Mouse (Mus musculus): ENCODE measurements around the gene Slc7a5.

Gene Slc7a5

GRCm38 (mm10) chr8:121907587-121908248 is at the start of gene Slc7a5:
Slc7a5 (minus strand) TSS chr8:121907694.
- peak; percentile 92 for DNase-seq

- no peak for DNase-seq
Measured at GRCm38 (mm10) chr8:121955825-121956500, 48.5 kb upstream of the Slc7a5 start.

GRCm38 (mm10) chr8:121954981-121955555 is 47.6 kb upstream of the Slc7a5 start:
- DNase-seq = no peak

GRCm38 (mm10) chr8:121953821-121954545 is 46.5 kb upstream of the Slc7a5 start:
- no peak for DNase-seq

GRCm38 (mm10) chr8:121952800-121953199 is 45.3 kb upstream of the Slc7a5 start:
- peak; percentile 58 for DNase-seq

GRCm38 (mm10) chr8:121952122-121952521 is 44.6 kb upstream of the Slc7a5 start:
- DNase-seq = no peak

- peak; percentile 32 for DNase-seq
Measured at GRCm38 (mm10) chr8:121951656-121952009, 44.1 kb upstream of the Slc7a5 start.

- DNase-seq = peak; percentile 79
Measured at GRCm38 (mm10) chr8:121950749-121951655, 43.5 kb upstream of the Slc7a5 start.

GRCm38 (mm10) chr8:121949941-121950748 is 42.7 kb upstream of the Slc7a5 start:
- DNase-seq = peak; percentile 99

GRCm38 (mm10) chr8:121949222-121949800 is 41.8 kb upstream of the Slc7a5 start, which contains the start of gene Banp:
Banp (plus strand) TSS chr8:121949750.
- peak; percentile 35 for DNase-seq

- DNase-seq = no peak
Measured at GRCm38 (mm10) chr8:121948321-121949145, 41.0 kb upstream of the Slc7a5 start.

- DNase-seq = peak; percentile 91
Measured at GRCm38 (mm10) chr8:121947753-121948141, 40.3 kb upstream of the Slc7a5 start.

- DNase-seq = no peak
Measured at GRCm38 (mm10) chr8:121947047-121947752, 39.7 kb upstream of the Slc7a5 start.

- DNase-seq = no peak
Measured at GRCm38 (mm10) chr8:121946351-121946750, 38.9 kb upstream of the Slc7a5 start.

- DNase-seq = no peak
Measured at GRCm38 (mm10) chr8:121944831-121945230, 37.3 kb upstream of the Slc7a5 start, which contains the start of gene Car5a. Car5a (minus strand) TSS chr8:121944904.

- peak; percentile 53 for DNase-seq
Measured at GRCm38 (mm10) chr8:121943716-121944115, 36.2 kb upstream of the Slc7a5 start.

- no peak for DNase-seq
Measured at GRCm38 (mm10) chr8:121943057-121943540, 35.6 kb upstream of the Slc7a5 start.

- DNase-seq = no peak
Measured at GRCm38 (mm10) chr8:121938732-121939131, 31.2 kb upstream of the Slc7a5 start.

- no peak for DNase-seq
Measured at GRCm38 (mm10) chr8:121936391-121936790, 28.9 kb upstream of the Slc7a5 start.
